Mouse (Mus musculus): ENCODE measurements around the gene Lrrc27. TPM values are rescaled to one million over a fixed set of nuclear protein-coding genes. Genes with fewer than 3 reads are reported as not detected.

Lrrc27 gene
- polyA plus RNA-seq (2015; fragmentation: Nextera tagmentation; extraction: Ambion mirVana) = 2.9 and 3.0 TPM in 2 replicates

DNA sequence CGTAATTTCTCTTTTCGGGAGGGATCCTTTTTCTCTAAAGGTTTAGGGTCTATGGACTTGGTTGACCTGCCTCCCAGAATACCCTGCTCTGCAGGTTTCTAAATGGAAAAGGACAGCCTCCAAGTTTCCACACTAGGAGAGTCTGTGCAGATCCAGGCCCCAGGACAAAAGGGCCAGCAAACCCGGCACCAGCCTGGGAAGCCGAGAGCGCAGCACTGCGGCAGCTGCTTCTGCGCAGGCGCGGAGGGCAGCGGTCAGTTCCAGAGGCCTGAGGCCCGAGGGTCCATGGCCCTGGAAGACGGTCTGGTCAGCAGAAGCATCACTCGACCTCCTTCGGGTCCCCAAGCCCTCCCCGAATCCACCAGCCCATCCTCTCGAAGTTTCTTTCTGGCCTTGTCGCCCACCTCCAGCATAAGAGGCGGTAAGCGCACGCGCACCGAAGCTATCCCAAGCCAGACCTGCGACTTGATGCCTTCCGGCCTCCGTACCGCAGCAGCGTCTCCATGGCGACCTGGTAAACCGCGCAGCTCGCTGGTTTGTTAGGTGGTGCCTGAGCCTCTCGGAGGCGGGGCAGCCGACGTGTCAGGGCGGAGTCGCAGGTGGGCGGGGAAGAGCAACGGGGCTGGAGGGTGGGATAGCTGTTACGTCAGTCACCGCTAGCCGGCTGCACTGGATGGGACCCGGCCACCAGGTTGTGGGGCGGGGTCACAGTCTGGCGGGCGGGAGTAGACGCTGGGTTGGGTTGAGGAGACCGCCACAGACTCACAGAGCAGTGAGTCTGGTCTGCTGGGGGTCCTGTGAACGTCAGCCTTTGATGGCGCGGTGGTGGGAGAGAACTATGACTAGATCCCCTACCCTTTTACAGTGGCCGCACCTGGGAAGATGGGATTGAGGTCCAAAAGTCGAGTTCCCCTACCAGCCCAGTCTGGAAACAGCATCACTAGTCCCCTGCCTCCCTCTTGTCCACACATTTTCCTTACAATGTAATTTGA is at the start of gene Lrrc27, which contains the start of gene Stk32c:
Gene Lrrc27, plus strand, starts transcription at position 235 of the 992 bp plus-strand sequence.
Gene Stk32c, minus strand, starts transcription at position 554 of the 992 bp plus-strand sequence.
- Histone ChIP-seq H3K4me3 (replicated peaks) (peak within 1 kb of the TSS; percentile 67), H3K36me3 (no peaks in the 10 kb centered on the region), H3K27me3 (no peaks in the 10 kb centered on the region), H3K4me2 (peak within 1 kb of the TSS; percentile 74), H3K9me3 (replicated peaks) (no peaks in the 10 kb centered on the region), H3K27ac (peak within 1 kb of the TSS; percentile 88), H3K9ac (peak within 1 kb of the TSS; percentile 69), H3K4me1 (peaks cover 25% of the 10 kb centered on the region)
- 2% methylated on average over 53 of the region's 53 CpGs for WGBS
- ATAC-seq (replicated peaks; ENCODE audit: low FRiP score) = peak; percentile 98

DNA sequence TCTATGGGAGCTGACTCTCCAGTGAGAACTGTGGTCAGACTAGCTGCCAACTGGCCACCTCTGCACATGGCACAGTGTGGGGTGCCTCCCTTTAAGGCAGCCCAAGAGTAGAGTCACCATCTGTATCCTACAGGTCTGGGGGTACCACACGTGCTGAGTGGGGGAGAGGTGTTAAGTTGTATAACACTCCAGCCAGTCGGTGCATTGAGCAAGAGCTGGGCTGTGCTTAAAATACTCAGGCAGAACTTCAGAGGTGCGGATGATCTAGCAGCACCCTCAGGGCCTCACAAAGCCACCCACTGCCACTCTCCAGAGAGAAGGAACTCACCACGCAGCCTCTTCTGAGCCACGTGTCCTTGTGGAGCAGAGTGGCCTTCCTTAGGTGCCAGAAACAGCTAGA is 48.4 kb upstream of the Lrrc27 start:
- no peaks in the 10 kb centered on the region for H3K4me1 ChIP-seq

GRCm38 (mm10) chr7:139169143-139169542 is 43.6 kb upstream of the Lrrc27 start:
- WGBS = 48% methylated on average over 4 of the region's 4 CpGs
- ATAC-seq (replicated peaks; ENCODE audit: low FRiP score) = no peak

More for the DNA sequence above, 48.4 kb upstream of the Lrrc27 start:
- Histone ChIP-seq H3K27ac (no peak overlapping the region), H3K4me3 (replicated peaks) (no peak overlapping the region), H3K9me3 (replicated peaks) (no peaks in the 10 kb centered on the region; the same call in 1 of the 2 replicates), H3K27me3 (no peaks in the 10 kb centered on the region), H3K4me2 (no peak overlapping the region), H3K9ac (no peak overlapping the region), H3K36me3 (no peaks in the 10 kb centered on the region)
- no peak for ATAC-seq (replicated peaks; ENCODE audit: low FRiP score)
- WGBS = 40% methylated on average over 5 of the region's 5 CpGs

GRCm38 (mm10) chr7:139179299-139179698 is 33.5 kb upstream of the Lrrc27 start:
- no peak overlapping the region for H3K4me2 ChIP-seq
- no peak overlapping the region for H3K4me3 ChIP-seq (replicated peaks)
- ATAC-seq (replicated peaks; ENCODE audit: low FRiP score) = no peak
- WGBS = 77% methylated on average over 5 of the region's 5 CpGs
- H3K9ac ChIP-seq = no peak overlapping the region
- H3K36me3 ChIP-seq = no peaks in the 10 kb centered on the region
- no peaks in the 10 kb centered on the region for H3K9me3 ChIP-seq (replicated peaks)
- H3K27ac ChIP-seq = no peak overlapping the region
- H3K4me1 ChIP-seq = no peaks in the 10 kb centered on the region
- H3K27me3 ChIP-seq = no peaks in the 10 kb centered on the region

More at GRCm38 (mm10) chr7:139169143-139169542, 43.6 kb upstream of the Lrrc27 start:
- Histone ChIP-seq H3K9me3 (replicated peaks) (no peaks in the 10 kb centered on the region; the same call in 1 of the 2 replicates), H3K36me3 (no peaks in the 10 kb centered on the region), H3K27me3 (no peaks in the 10 kb centered on the region), H3K27ac (no peak overlapping the region), H3K4me2 (no peak overlapping the region), H3K9ac (no peak overlapping the region), H3K4me3 (replicated peaks) (no peak overlapping the region), H3K4me1 (no peaks in the 10 kb centered on the region)

GRCm38 (mm10) chr7:139180058-139180457 is 32.7 kb upstream of the Lrrc27 start:
- H3K9me3 ChIP-seq (replicated peaks) = no peaks in the 10 kb centered on the region
- H3K4me2 ChIP-seq = no peak overlapping the region
- no peak for ATAC-seq (replicated peaks; ENCODE audit: low FRiP score)
- no peak overlapping the region for H3K27ac ChIP-seq
- H3K27me3 ChIP-seq = peaks cover 5% of the 10 kb centered on the region
- H3K4me3 ChIP-seq (replicated peaks) = no peak overlapping the region
- H3K9ac ChIP-seq = no peak overlapping the region
- H3K4me1 ChIP-seq = no peaks in the 10 kb centered on the region
- WGBS = 94% methylated on average over 3 of the region's 3 CpGs
- H3K36me3 ChIP-seq = no peaks in the 10 kb centered on the region

- H3K4me2 ChIP-seq = no peak overlapping the region
Measured at GRCm38 (mm10) chr7:139184396-139184795, 28.4 kb upstream of the Lrrc27 start.

GRCm38 (mm10) chr7:139184846-139185245 is 27.9 kb upstream of the Lrrc27 start:
- Histone ChIP-seq H3K27me3 (peaks cover 40% of the 10 kb centered on the region), H3K4me3 (replicated peaks) (no peak overlapping the region), H3K9ac (no peak overlapping the region), H3K36me3 (no peaks in the 10 kb centered on the region), H3K9me3 (replicated peaks) (no peaks in the 10 kb centered on the region), H3K4me1 (peaks cover 19% of the 10 kb centered on the region), H3K4me2 (no peak overlapping the region), H3K27ac (no peak overlapping the region)
- WGBS = 81% methylated on average over 7 of the region's 7 CpGs
- ATAC-seq (replicated peaks; ENCODE audit: low FRiP score) = no peak

More at GRCm38 (mm10) chr7:139184396-139184795, 28.4 kb upstream of the Lrrc27 start:
- Histone ChIP-seq H3K4me1 (peaks cover 19% of the 10 kb centered on the region), H3K9ac (no peak overlapping the region), H3K27ac (no peak overlapping the region), H3K36me3 (no peaks in the 10 kb centered on the region), H3K4me3 (replicated peaks) (no peak overlapping the region), H3K27me3 (peaks cover 40% of the 10 kb centered on the region), H3K9me3 (replicated peaks) (no peaks in the 10 kb centered on the region)
- 83% methylated on average over 4 of the region's 4 CpGs for WGBS
- ATAC-seq (replicated peaks; ENCODE audit: low FRiP score) = no peak

DNA sequence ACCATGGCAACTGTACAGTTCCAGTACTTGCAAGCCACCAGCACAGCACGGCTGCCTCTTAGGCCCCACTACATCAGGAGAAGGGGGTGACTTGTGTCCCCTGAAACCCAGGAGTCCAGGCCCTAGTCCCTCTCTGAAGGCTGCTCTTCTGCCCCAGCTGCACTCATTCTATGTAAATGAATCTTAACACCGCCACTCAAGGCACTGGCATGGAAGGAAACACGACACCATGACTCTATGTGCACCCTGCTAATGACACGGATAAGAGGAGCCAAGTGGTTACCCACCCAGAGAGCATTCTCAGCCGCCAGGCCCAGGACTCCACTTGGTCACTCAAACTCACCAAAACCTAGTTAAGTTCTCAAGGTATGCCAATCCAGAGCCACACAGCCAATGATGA is 26.8 kb upstream of the Lrrc27 start:
- H3K9me3 ChIP-seq (replicated peaks) = no peaks in the 10 kb centered on the region
- H3K4me2 ChIP-seq = no peak overlapping the region
- no peak overlapping the region for H3K27ac ChIP-seq
- no peak overlapping the region for H3K4me3 ChIP-seq (replicated peaks)
- no peaks in the 10 kb centered on the region for H3K36me3 ChIP-seq
- H3K27me3 ChIP-seq = peaks cover 50% of the 10 kb centered on the region
- WGBS = 23% methylated on average over 5 of the region's 5 CpGs
- ATAC-seq (replicated peaks; ENCODE audit: low FRiP score) = no peak
- peaks cover 19% of the 10 kb centered on the region for H3K4me1 ChIP-seq
- H3K9ac ChIP-seq = no peak overlapping the region

- no peaks in the 10 kb centered on the region for H3K36me3 ChIP-seq
- no peak overlapping the region for H3K4me2 ChIP-seq
- H3K4me3 ChIP-seq (replicated peaks) = no peak overlapping the region
- peaks cover 53% of the 10 kb centered on the region for H3K27me3 ChIP-seq
- ATAC-seq (replicated peaks; ENCODE audit: low FRiP score) = no peak
- H3K9me3 ChIP-seq (replicated peaks) = no peaks in the 10 kb centered on the region
- H3K27ac ChIP-seq = no peak overlapping the region
- WGBS = 49% methylated on average over 8 of the region's 8 CpGs
- no peak overlapping the region for H3K9ac ChIP-seq
- peaks cover 19% of the 10 kb centered on the region for H3K4me1 ChIP-seq
Measured at GRCm38 (mm10) chr7:139186436-139186835, 26.4 kb upstream of the Lrrc27 start.

GRCm38 (mm10) chr7:139187277-139187676 is 25.5 kb upstream of the Lrrc27 start:
- Histone ChIP-seq H3K27ac (no peak overlapping the region), H3K9me3 (replicated peaks) (no peaks in the 10 kb centered on the region), H3K4me2 (peak overlapping the region; percentile 99), H3K9ac (no peak overlapping the region), H3K4me1 (peaks cover 19% of the 10 kb centered on the region), H3K4me3 (replicated peaks) (peak overlapping the region; percentile 71), H3K27me3 (peaks cover 53% of the 10 kb centered on the region), H3K36me3 (no peaks in the 10 kb centered on the region)
- no peak for ATAC-seq (replicated peaks; ENCODE audit: low FRiP score)
- WGBS = 37% methylated on average over 7 of the region's 7 CpGs

DNA sequence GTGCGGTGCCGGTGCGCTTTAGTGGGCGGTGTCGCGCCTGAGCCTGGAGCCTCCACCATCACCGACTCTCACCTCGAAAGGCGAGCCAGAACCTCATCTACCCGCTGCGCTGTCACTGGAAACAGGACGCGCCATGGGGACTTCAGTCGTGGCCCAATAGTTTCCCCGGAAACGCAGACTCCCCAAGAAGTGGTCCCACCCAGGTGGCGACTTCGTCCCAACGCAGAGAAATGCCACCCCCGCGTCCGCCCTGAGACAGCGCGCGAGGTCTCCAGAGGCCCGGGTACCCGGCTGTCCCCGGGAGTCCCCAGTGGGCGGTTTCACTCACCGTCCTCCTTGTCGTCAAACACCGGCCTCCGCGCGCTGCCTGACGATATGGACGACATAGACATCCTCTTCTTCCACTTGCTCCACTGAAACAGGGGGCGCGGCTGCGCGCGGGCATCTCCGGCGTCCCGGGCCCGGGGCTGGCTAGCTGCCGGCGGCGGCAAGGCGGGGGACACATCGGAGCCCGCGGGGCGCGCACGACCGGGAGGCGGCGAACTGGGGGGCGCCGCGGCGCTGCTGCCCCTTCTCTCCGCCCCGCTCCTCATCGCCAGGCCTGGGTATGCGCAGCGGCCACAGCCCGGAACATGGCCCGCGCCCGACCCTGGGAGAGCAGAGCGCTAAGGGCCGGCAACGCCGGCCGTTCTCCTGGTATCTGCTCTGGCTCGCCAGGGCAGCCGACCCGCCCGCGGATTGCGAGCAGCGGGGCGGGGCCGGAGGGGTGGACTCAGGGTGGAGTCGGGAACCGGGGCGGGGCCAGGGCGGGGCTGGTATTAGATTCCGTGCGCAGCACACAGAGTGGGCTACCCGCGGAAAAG is 24.8 kb upstream of the Lrrc27 start:
- Histone ChIP-seq H3K27ac (0 out of 2 replicates have a peak overlapping the region, but pooled peaks have one; percentile 6), H3K4me3 (replicated peaks) (peak overlapping the region; percentile 71), H3K9me3 (replicated peaks) (no peaks in the 10 kb centered on the region), H3K36me3 (no peaks in the 10 kb centered on the region), H3K4me1 (peaks cover 19% of the 10 kb centered on the region), H3K4me2 (peak overlapping the region; percentile 99), H3K27me3 (peaks cover 53% of the 10 kb centered on the region), H3K9ac (peak overlapping the region; percentile 61)
- WGBS = under 1% methylated on average over 88 of the region's 94 CpGs
- peak; percentile 97 for ATAC-seq (replicated peaks; ENCODE audit: low FRiP score)

Measured in kidney, embryonic 15.5 days (tissue).